Mouse (Mus musculus) lung, postnatal 0 days (tissue): ENCODE results near the gene Lgals1.

ENCODE experiments used
- CTCF ChIP-seq: IDR thresholded peaks from 2 replicates; pipeline ENCODE4 v1.5.1; 2016; ENCODE audit warnings: antibody characterized with exemption, mild to moderate bottlenecking
- EP300 ChIP-seq: IDR thresholded peaks from 2 replicates; pipeline ENCODE4 v1.6.1; 2016; ENCODE audit warnings: antibody characterized with exemption, mild to moderate bottlenecking, control low read depth

DNA sequence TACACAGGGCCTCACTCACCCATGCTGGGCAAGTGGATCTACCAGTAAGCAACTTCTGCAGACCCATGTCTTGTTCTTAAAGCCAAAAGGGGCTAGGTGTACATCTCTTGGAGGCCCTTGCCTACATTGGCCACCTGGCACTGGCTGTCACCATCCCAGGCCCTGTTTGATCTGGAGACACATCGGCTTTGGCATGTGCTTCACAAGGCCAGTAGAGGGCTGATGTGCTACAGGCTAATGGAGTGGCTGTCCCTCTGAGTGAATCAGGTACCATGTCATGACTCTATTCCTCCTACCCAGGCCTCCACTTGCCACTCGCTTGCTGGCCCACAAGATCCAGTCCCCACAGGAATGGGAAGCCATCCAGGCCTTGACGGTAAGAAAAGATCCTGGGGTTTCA, 44.7 kb upstream of the Lgals1 start:
- TF ChIP-seq CTCF (peak; percentile 41), EP300 (no peak)
